Mouse (Mus musculus) liver, adult (tissue): ENCODE results near the gene H2afb2.

Experiments used
- GATA4 ChIP-seq: IDR thresholded peaks from 2 replicates; pipeline ENCODE4 v1.6.1; 2014; ENCODE audit warnings: mild to moderate bottlenecking, low read length; ENCODE audit not compliant: insufficient replicate concordance

The H2afb2 gene

GRCm38 (mm10) chrX:116680878-116681277 is at the start of gene H2afb2:
TSS of gene H2afb2 (plus strand) at chrX:116681178.
- no peak for TF ChIP-seq GATA4
